Mouse (Mus musculus) liver, adult (tissue): ENCODE results near the gene Runx2.

Experiments used
- GATA4 ChIP-seq: IDR thresholded peaks from 2 replicates; pipeline ENCODE4 v1.6.1; 2014; ENCODE audit warnings: mild to moderate bottlenecking, low read length; ENCODE audit not compliant: insufficient replicate concordance

The Runx2 gene

GRCm38 (mm10) chr17:44586196-44586595, 228.4 kb downstream of the Runx2 start:
- TF ChIP-seq GATA4, result no peak

GRCm38 (mm10) chr17:44584781-44585180, 229.8 kb downstream of the Runx2 start:
- TF ChIP-seq GATA4, result no peak

- TF ChIP-seq GATA4, result no peak
Measured at GRCm38 (mm10) chr17:44577791-44578190, 236.8 kb downstream of the Runx2 start.

- TF ChIP-seq GATA4, result no peak
Measured at GRCm38 (mm10) chr17:44570899-44571298, 243.7 kb downstream of the Runx2 start.

GRCm38 (mm10) chr17:44569020-44569621, 245.5 kb downstream of the Runx2 start:
- TF ChIP-seq GATA4, result no peak

DNA sequence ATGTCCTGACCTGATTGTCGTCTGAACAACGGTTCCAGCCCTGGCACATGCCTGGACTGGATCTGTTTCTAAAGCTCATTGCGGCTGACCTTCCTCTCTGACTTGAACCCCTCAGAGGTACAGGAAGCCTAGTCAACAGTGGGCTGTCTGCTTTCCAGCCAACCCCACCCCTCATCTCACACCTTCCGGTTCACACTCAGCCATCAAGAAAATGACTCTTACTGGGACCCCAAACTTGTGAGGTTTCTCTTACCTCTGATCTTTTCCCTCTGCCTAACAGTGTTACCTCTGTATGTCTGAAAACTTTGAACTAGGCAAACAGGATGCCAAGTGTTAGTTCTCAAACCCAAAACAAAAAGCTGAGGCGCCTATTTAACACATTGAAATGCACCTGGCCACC, 247.6 kb downstream of the Runx2 start:
- no peak for TF ChIP-seq GATA4

- no peak for TF ChIP-seq GATA4
Measured at GRCm38 (mm10) chr17:44565884-44566515, 248.6 kb downstream of the Runx2 start.

- no peak for TF ChIP-seq GATA4
Measured at GRCm38 (mm10) chr17:44565311-44565831, 249.2 kb downstream of the Runx2 start.

- no peak for TF ChIP-seq GATA4
Measured at GRCm38 (mm10) chr17:44564611-44565198, 249.9 kb downstream of the Runx2 start.

DNA sequence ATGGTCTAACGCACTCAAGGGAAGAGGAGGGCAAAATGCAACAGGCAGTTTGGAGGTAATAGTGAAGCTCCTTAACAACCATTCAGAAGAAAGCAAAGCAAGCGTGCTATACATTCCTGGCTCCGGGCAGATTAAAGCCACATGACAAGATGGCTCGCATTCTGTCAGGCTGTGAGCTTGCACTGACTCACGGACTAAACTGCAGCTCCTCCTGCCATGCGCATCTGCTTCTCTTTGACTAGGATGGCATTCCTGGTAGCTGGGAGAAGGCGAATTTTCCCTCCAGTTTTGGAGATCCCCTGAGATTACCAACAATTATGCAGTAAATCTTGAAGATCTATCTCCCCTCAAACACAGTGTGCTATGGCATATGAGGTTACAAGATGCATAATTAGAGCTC, 254.6 kb downstream of the Runx2 start:
- no peak for TF ChIP-seq GATA4

- TF ChIP-seq GATA4, result no peak
Measured at GRCm38 (mm10) chr17:44557199-44558111, 257.1 kb downstream of the Runx2 start.

- TF ChIP-seq GATA4, result no peak
Measured at GRCm38 (mm10) chr17:44554941-44555340, 259.7 kb downstream of the Runx2 start.

- no peak for TF ChIP-seq GATA4
Measured at GRCm38 (mm10) chr17:44549551-44549950, 265.0 kb downstream of the Runx2 start.

DNA sequence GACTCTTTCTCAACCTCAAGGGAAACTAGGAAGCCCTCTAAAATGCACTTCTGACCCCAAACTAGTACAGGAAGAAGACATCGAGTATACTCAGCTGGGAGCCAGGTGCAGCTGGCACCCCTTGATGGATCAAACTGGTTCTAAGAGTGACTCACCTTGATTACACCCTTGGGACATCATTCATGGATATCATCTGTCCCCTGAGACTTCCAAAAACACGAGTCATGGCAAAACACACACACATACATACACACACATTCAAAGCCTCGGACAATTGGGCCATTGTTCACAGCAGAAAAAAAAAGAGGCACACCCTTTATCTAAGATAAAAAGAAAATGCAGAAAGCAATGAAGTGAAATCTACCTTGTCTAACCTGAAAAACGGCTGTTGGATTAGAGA, 266.7 kb downstream of the Runx2 start:
- TF ChIP-seq GATA4, result no peak

DNA sequence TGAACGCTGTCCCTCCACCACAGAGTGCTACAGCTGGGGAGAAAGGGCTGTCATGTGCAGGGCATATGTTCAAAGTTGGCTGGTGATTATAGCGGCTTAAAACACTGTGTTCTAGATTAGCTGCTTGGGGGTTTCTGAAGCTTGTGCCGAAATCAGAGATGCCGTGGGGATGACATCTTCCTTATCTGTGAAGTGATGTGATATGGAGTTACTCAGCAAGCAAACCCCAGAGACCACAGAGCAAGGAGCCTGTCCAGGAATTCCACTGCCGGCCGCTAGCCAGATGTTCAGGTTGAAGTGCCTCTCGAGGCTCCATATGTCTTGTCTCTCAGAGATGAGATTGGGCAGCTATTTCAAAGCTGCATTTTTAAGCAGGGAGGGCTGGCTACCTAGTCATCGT, 267.8 kb downstream of the Runx2 start:
- no peak for TF ChIP-seq GATA4
